34 mouse cellular contexts compared by ENCODE assay signal in genomic region chr6:120594463-120594862, GRCm38 (mm10).
"Had no signal": no experiment of that assay in that cellular context is flagged by ENCODE, and none has a peak within 500 bp of the region (broad histone marks: within the 10 kb centered on the region; RNA-seq: fewer than 3 reads in every experiment).

No protein-coding gene starts in this region.

- DNase-seq: heart, postnatal 10 days; heart, postnatal 14 days; heart, postnatal 36 days; kidney, adult 11 months; kidney, adult 18-20 months; kidney, adult 2 months; kidney, adult 8-10 months; kidney, adult 9 months; kidney, postnatal 10 days; kidney, postnatal 14 days; kidney, postnatal 25 days; kidney, postnatal 36 days; kidney, postnatal 4 days; layer of hippocampus, adult 9-11 months; layer of hippocampus, postnatal 36 days had no signal

- H3K36me3 ChIP-seq: heart, embryonic 10.5 days; heart, embryonic 12.5 days; heart, embryonic 13.5 days; heart, embryonic 15.5 days; hindbrain, embryonic 10.5 days; hindbrain, embryonic 12.5 days; hindbrain, embryonic 13.5 days; hindbrain, embryonic 15.5 days; intestine, embryonic 15.5 days; kidney, embryonic 15.5 days had no signal

- H3K4me3 ChIP-seq: heart, embryonic 10.5 days; heart, embryonic 12.5 days; heart, embryonic 13.5 days; heart, embryonic 15.5 days; hindbrain, embryonic 10.5 days; hindbrain, embryonic 12.5 days; hindbrain, embryonic 13.5 days; hindbrain, embryonic 15.5 days; intestine, embryonic 15.5 days; kidney, embryonic 15.5 days; layer of hippocampus, adult 2 months; left cerebral cortex, adult 2 months had no signal

- ATAC-seq: hindbrain, embryonic 16.5 days; hindbrain, postnatal 0 days; inflammation-experienced regulatory T-cells, adult 6 months; intestine, embryonic 15.5 days; intestine, embryonic 16.5 days; intestine, postnatal 0 days had no signal

- H3K27ac ChIP-seq: heart, embryonic 10.5 days; heart, embryonic 13.5 days; heart, embryonic 15.5 days; hindbrain, embryonic 10.5 days; hindbrain, embryonic 12.5 days; hindbrain, embryonic 13.5 days; hindbrain, embryonic 14.5 days; hindbrain, embryonic 15.5 days; hindbrain, postnatal 0 days; intestine, embryonic 15.5 days; kidney, embryonic 15.5 days; kidney, postnatal 0 days; layer of hippocampus, adult 2 months; left cerebral cortex, adult 2 months had no signal

- H3K27me3 ChIP-seq: heart, embryonic 12.5 days; heart, embryonic 15.5 days; hindbrain, embryonic 12.5 days; hindbrain, embryonic 13.5 days; hindbrain, embryonic 15.5 days; intestine, embryonic 15.5 days; kidney, embryonic 15.5 days had no signal

- H3K9me3 ChIP-seq: heart, embryonic 10.5 days; heart, embryonic 12.5 days; heart, embryonic 13.5 days; heart, embryonic 15.5 days; hindbrain, embryonic 10.5 days; hindbrain, embryonic 12.5 days; hindbrain, embryonic 13.5 days; hindbrain, embryonic 15.5 days; intestine, embryonic 15.5 days; kidney, embryonic 15.5 days had no signal
